Mouse (Mus musculus) heart, adult 2 months (tissue): ENCODE measurements around the gene Tcf12. TPM values are rescaled to one million over a fixed set of nuclear protein-coding genes. Genes with fewer than 3 reads are reported as not detected.

ENCODE experiments used
- DNase-seq, 2 experiments: peaks; one replicate each; pipeline ENCODE4 v3.0.0; 2021
- H3K27ac ChIP-seq: fragments of 200-600 bp; 2 replicates; pipeline ENCODE4 v1.8.1; 2022
- H3K27me3 ChIP-seq: fragments of 200-500 bp; 2 replicates; pipeline ENCODE4 v1.6.1; 2012; ENCODE audit warnings: mild to moderate bottlenecking, low read length, inconsistent platforms, mixed read lengths; ENCODE audit not compliant: control insufficient read depth, insufficient read depth
- H3K36me3 ChIP-seq: fragments of 200-500 bp; 2 replicates; pipeline ENCODE4 v1.6.1; 2012; ENCODE audit warnings: low read length, inconsistent platforms; ENCODE audit not compliant: control insufficient read depth, insufficient read depth
- H3K4me1 ChIP-seq: fragments of 200-500 bp; 2 replicates; pipeline ENCODE4 v1.6.1; 2011; ENCODE audit warnings: low read length; ENCODE audit not compliant: control insufficient read depth, insufficient read depth
- H3K4me3 ChIP-seq: fragments of 200-600 bp; 2 replicates; pipeline ENCODE4 v1.8.1; 2022
- H3K79me2 ChIP-seq: fragments of 200-500 bp; replicated peaks from 2 replicates; pipeline ENCODE4 v1.6.1; 2012; ENCODE audit warnings: mild to moderate bottlenecking, inconsistent platforms, low read length, moderate library complexity, mixed read lengths; ENCODE audit not compliant: control insufficient read depth, insufficient read depth
- H3K9ac ChIP-seq: fragments of 200-500 bp; 2 replicates; pipeline ENCODE4 v1.6.1; 2012; ENCODE audit warnings: low read depth, mild to moderate bottlenecking, control low read depth, inconsistent platforms, low read length, mixed read lengths
- CTCF ChIP-seq: fragments of 200-600 bp; IDR thresholded peaks from 2 replicates; pipeline ENCODE4 v1.8.1; 2022; ENCODE audit warnings: antibody characterized with exemption, mild to moderate bottlenecking, moderate library complexity
- EP300 ChIP-seq: fragments of 200-500 bp; IDR thresholded peaks from 2 replicates; pipeline ENCODE4 v1.6.1; 2011; ENCODE audit warnings: low read depth, low read length, control low read depth; ENCODE audit not compliant: insufficient read depth
- POLR2A ChIP-seq: fragments of 200-500 bp; IDR thresholded peaks from 2 replicates; pipeline ENCODE4 v1.6.1; 2011; ENCODE audit warnings: mild to moderate bottlenecking, low read depth, low read length, control low read depth; ENCODE audit not compliant: insufficient read depth
- WGBS: fragments of 180-500 bp; shearing (Covaris S2); methylation state at CpG from one replicate; pipeline ENCODE4 v1.1.7; 2018; 5-methylcytosine and 5-hydroxymethylcytosine counted together
- intact Hi-C: fragments of 180-260 bp; cut with DNase I; formaldehyde crosslinking; loops from one replicate; pipeline ENCODE4 v1.15.1; 2025
- polyA plus RNA-seq: library from polyadenylated mRNA; depleted of rRNA; stranded (reverse); fragments of >200 nt; gene quantifications from 2 replicates; pipeline ENCODE4 v1.2.3, GENCODE M21; 2012
- total RNA-seq, 2 experiments: library from RNA; stranded (reverse); gene quantifications; 2 replicates each; pipeline ENCODE4 v1.2.3; 2021

Tcf12 gene
- total and polyA plus RNA-seq, 3 experiments: 29.7 to 38.0 (median 33.9) TPM

DNA sequence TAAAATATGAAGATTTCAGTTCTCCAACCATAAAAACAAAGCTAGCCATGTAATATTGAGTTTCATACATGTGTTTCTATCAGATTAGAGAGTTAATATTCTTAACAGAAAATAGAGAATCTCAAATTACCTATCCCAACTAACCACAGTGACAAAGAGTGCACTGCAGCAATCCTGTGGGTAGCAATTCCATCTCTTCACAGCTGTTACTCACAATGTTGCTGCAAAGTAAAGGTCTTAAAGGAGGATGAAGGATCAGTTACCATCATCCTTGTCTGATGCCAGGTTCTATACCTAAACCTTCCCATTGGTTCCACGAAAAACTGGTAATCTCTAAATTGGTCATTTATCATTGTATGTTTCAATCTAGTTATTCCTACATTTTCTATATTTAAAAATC lies 95.7 kb downstream of the Tcf12 start:
- H3K27ac ChIP-seq: no peak overlapping the region
- H3K27me3 ChIP-seq: no peaks in the 10 kb centered on the region
- H3K36me3 ChIP-seq: peaks cover 8% of the 10 kb centered on the region
- H3K4me3 ChIP-seq: no peak overlapping the region
- H3K9ac ChIP-seq: no peak overlapping the region
- intact Hi-C loops: no loop called here
- 100% methylated on average over 1 of the region's 1 CpGs for WGBS
- H3K79me2 ChIP-seq: no peaks in the 10 kb centered on the region; the same call in 1 of the 2 replicates
- TF ChIP-seq POLR2A: no peak
- TF ChIP-seq CTCF: no peak
- TF ChIP-seq EP300: no peak
- no peak for DNase-seq
- peaks cover 3% of the 10 kb centered on the region for H3K4me1 ChIP-seq

DNA sequence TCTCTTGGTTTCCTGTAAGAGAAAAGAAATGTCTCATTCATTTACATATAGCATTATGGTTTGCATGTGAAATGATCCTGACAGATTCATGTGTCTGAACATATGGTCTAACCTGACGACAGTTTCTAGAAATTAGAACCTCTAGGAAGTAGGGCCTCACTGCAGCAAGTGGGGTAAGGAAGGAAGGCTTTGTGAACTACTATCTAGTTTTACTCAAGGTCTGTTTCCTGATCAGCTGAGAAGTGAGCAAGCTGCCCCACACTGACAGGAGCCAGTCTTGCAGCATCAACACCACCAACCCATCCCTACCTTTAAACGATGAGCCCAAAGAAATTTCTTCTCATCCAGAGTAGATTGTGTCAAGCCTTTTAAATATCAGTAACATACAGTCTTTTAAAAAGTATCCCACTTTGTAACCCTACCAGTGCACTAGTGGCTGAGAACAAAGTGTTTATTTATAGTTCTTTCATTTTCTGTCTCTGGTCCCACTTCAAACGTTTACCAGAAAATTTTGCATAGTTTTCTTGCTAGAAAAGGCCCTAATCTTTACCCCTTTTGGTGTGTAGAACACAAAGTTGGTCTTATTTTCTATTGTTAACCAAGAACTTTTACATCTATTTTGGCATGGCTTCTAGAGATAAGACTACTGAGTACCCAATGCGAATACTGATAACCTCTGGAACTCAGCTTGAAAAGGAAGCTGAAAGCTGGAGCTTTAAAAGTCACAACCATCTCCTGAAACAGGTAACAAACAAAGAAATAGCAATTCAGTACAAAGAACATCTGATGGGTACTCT lies 96.9 kb downstream of the Tcf12 start:
- DNase-seq: no peak
- Histone ChIP-seq H3K36me3 (peaks cover 8% of the 10 kb centered on the region), H3K79me2 (no peaks in the 10 kb centered on the region; the same call in 1 of the 2 replicates), H3K27ac (no peak overlapping the region), H3K9ac (no peak overlapping the region), H3K4me3 (no peak overlapping the region), H3K27me3 (no peaks in the 10 kb centered on the region), H3K4me1 (peaks cover 3% of the 10 kb centered on the region)
- WGBS: 48% methylated on average over 4 of the region's 4 CpGs
- intact Hi-C loops: no loop called here
- TF ChIP-seq CTCF (no peak), EP300 (no peak), POLR2A (no peak)

DNA sequence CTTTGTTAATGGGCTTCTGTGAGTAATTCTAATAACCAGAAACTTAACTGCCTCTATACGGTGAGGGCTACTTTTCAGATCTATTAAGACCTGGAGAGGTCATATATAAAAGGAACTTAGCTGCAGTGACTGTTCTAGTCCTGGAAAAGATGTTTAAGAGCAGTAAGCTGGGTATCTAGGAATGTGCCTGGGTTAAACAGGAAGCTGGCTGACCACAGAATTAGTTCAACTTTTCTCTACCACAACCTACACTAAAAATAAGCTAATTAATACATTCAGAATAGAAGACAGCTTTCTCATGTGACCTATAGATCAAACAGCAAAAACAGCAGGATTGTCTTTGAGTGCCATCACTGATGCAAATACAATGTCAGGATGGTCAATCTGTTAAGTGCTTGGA lies 98.1 kb downstream of the Tcf12 start:
- H3K27ac ChIP-seq: no peak overlapping the region

DNA sequence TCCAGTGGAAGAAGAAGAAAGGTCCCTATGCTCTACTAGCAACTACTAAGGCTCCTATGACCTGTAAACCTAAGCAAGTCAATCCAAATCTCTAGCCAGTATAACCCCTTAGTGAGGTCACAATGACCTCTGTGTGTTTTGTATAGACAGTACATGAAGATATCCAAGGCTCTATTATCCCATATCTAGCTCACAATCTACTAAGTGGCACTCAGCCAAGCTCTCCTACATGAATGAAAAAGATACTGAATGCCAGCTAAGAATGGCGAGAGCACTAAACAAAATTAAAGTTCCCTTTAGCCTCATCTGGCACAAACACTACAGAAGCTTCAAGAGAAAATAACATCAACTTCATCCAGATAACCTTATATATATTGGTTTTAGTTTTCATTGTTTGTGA lies 103.0 kb downstream of the Tcf12 start:
- WGBS: 58% methylated on average over 1 of the region's 1 CpGs
- no peak overlapping the region for H3K9ac ChIP-seq
- no peaks in the 10 kb centered on the region; the same call in 1 of the 2 replicates for H3K36me3 ChIP-seq
- H3K27ac ChIP-seq: no peak overlapping the region
- no peak for DNase-seq
- no peak overlapping the region for H3K4me3 ChIP-seq
- no peaks in the 10 kb centered on the region for H3K27me3 ChIP-seq
- TF ChIP-seq POLR2A (no peak), CTCF (no peak), EP300 (no peak)
- H3K4me1 ChIP-seq: no peaks in the 10 kb centered on the region; the same call in 1 of the 2 replicates
- intact Hi-C loops: no loop called here
- H3K79me2 ChIP-seq: 0 out of 2 replicates have a peak, but pooled peaks cover 2% of the 10 kb centered on the region

More for the DNA sequence above, 98.1 kb downstream of the Tcf12 start:
- no peaks in the 10 kb centered on the region; the same call in 1 of the 2 replicates for H3K79me2 ChIP-seq
- whole genome bisulfite sequencing: 90% methylated on average over 1 of the region's 1 CpGs
- no peaks in the 10 kb centered on the region for H3K27me3 ChIP-seq
- DNase-seq: no peak
- peaks cover 3% of the 10 kb centered on the region for H3K4me1 ChIP-seq
- no peak overlapping the region for H3K9ac ChIP-seq
- H3K36me3 ChIP-seq: peaks cover 8% of the 10 kb centered on the region
- H3K4me3 ChIP-seq: no peak overlapping the region
- intact Hi-C loops: no loop called here
- no peak for TF ChIP-seq POLR2A
- no peak for TF ChIP-seq EP300
- TF ChIP-seq CTCF: no peak

DNA sequence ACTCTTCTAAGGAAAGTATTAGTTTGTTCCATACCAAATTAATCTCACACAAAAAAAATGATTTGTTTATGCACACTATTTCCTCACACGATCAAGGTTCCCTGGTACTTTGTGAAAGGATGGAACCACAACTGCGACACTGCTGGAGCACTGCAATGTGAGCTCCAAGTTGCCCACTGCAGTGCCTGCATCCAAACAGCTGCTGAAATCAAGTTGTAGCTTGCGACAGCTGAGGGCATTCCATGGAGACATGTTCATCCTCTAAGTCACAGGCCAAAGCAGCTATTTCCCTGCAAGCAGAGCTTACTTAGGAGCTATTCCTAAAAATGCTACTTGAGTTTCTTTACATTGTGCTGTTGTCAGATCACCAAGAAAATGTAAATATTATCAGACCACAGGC lies 120.5 kb downstream of the Tcf12 start:
- H3K4me1 ChIP-seq: peaks cover 2% of the 10 kb centered on the region
- intact Hi-C loops: no loop called here
- H3K4me3 ChIP-seq: no peak overlapping the region
- DNase-seq: no peak
- no peak for TF ChIP-seq CTCF
- WGBS: 88% methylated on average over 3 of the region's 3 CpGs
- H3K36me3 ChIP-seq: no peaks in the 10 kb centered on the region; the same call in 1 of the 2 replicates
- no peaks in the 10 kb centered on the region for H3K27me3 ChIP-seq
- no peak overlapping the region for H3K27ac ChIP-seq
- no peaks in the 10 kb centered on the region; the same call in none of the 2 replicates for H3K79me2 ChIP-seq
- no peak overlapping the region for H3K9ac ChIP-seq

DNA sequence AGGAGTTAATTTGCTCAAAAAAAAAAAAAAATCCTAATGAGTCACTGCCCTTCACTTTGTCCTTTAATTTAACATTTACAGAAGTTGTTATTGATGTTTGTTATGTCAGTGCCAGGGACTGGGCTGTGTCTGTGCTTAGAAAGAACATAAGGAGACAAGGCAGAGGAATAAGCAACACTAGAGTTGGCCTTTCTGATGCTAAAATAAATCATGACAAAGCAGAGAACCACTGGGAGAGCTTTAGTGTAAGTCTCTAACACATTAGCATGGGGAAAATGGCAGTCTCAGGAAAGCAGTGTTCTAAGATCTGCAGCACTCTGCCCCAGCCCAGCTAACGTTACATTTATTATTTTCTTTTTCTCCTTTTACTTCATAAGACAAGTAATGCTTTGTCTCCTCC lies 121.3 kb downstream of the Tcf12 start:
- Histone ChIP-seq H3K27me3 (no peaks in the 10 kb centered on the region), H3K4me3 (no peak overlapping the region), H3K79me2 (no peaks in the 10 kb centered on the region; the same call in none of the 2 replicates), H3K27ac (no peak overlapping the region), H3K36me3 (peaks cover 3% of the 10 kb centered on the region; the same call in 1 of the 2 replicates), H3K4me1 (peaks cover 2% of the 10 kb centered on the region), H3K9ac (no peak overlapping the region)
- intact Hi-C loops: no loop called here
- TF ChIP-seq POLR2A (no peak), CTCF (no peak), EP300 (no peak)
- 77% methylated on average over 1 of the region's 1 CpGs for WGBS
- DNase-seq: no peak
